Mouse (Mus musculus): ENCODE measurements around the gene Tgds.

- TF ChIP-seq CTCF (IDR thresholded peaks at IDR 0.05; ENCODE audit: borderline replicate concordance, control insufficient read depth, extremely low read depth, insufficient read depth, low read length, poor library complexity) (no peak; the same call in 1 of the 2 replicates), POLR2A (IDR thresholded peaks at IDR 0.05; ENCODE audit: control insufficient read depth, extremely low read depth, insufficient read depth, low read length, poor library complexity) (no peak)
Observed at GRCm38 (mm10) chr14:118131931-118132641, 469 bp downstream of the Tgds start.
